Mouse (Mus musculus) adipocyte (in vitro differentiated cells): ENCODE data around the gene Grin2b.

Experiments
- DNase-seq: peaks from one replicate; pipeline ENCODE4 v3.0.0-alpha.2; 2016; ENCODE audit warnings: low spot score

Gene Grin2b

GRCm38 (mm10) chr6:136100241-136100640, 73.1 kb downstream of the Grin2b start:
- DNase-seq = no peak

- DNase-seq = no peak
Measured at GRCm38 (mm10) chr6:136096269-136096668, 77.0 kb downstream of the Grin2b start.

GRCm38 (mm10) chr6:136079991-136080734, 93.1 kb downstream of the Grin2b start:
- no peak for DNase-seq

GRCm38 (mm10) chr6:136072326-136073054, 100.8 kb downstream of the Grin2b start:
- no peak for DNase-seq

GRCm38 (mm10) chr6:136070101-136070500, 103.2 kb downstream of the Grin2b start:
- DNase-seq = no peak

- no peak for DNase-seq
Measured at GRCm38 (mm10) chr6:136053346-136053745, 120.0 kb downstream of the Grin2b start.

GRCm38 (mm10) chr6:136050346-136050745, 123.0 kb downstream of the Grin2b start:
- DNase-seq = no peak

- DNase-seq = no peak
Measured at GRCm38 (mm10) chr6:136048084-136048483, 125.2 kb downstream of the Grin2b start.

- no peak for DNase-seq
Measured at GRCm38 (mm10) chr6:136046091-136046490, 127.2 kb downstream of the Grin2b start.

GRCm38 (mm10) chr6:136044461-136044860, 128.8 kb downstream of the Grin2b start:
- DNase-seq = no peak

- no peak for DNase-seq
Measured at GRCm38 (mm10) chr6:136042375-136042774, 130.9 kb downstream of the Grin2b start.

- DNase-seq = no peak
Measured at GRCm38 (mm10) chr6:136041821-136042220, 131.5 kb downstream of the Grin2b start.

- DNase-seq = no peak
Measured at GRCm38 (mm10) chr6:136040931-136041330, 132.4 kb downstream of the Grin2b start.

GRCm38 (mm10) chr6:136029235-136029939, 143.9 kb downstream of the Grin2b start:
- no peak for DNase-seq

- no peak for DNase-seq
Measured at GRCm38 (mm10) chr6:136026936-136027335, 146.4 kb downstream of the Grin2b start.

- no peak for DNase-seq
Measured at GRCm38 (mm10) chr6:136025801-136026200, 147.5 kb downstream of the Grin2b start.

- no peak for DNase-seq
Measured at GRCm38 (mm10) chr6:136020460-136020859, 152.9 kb downstream of the Grin2b start.

- DNase-seq = no peak
Measured at GRCm38 (mm10) chr6:136018962-136019361, 154.3 kb downstream of the Grin2b start.

GRCm38 (mm10) chr6:136013556-136014380, 159.5 kb downstream of the Grin2b start:
- no peak for DNase-seq

- DNase-seq = no peak
Measured at GRCm38 (mm10) chr6:136011533-136011932, 161.8 kb downstream of the Grin2b start.

- DNase-seq = no peak
Measured at GRCm38 (mm10) chr6:136011038-136011311, 162.3 kb downstream of the Grin2b start.
